Mouse (Mus musculus): ENCODE results near the gene 4933403O08Rik. TPM values are rescaled to one million over a fixed set of nuclear protein-coding genes. Genes with fewer than 3 reads are reported as not detected.

4933403O08Rik gene
- polyA plus RNA-seq (2011; ENCODE audit: insufficient read length, low read depth, missing spikeins): not detected in 2 replicates

DNA sequence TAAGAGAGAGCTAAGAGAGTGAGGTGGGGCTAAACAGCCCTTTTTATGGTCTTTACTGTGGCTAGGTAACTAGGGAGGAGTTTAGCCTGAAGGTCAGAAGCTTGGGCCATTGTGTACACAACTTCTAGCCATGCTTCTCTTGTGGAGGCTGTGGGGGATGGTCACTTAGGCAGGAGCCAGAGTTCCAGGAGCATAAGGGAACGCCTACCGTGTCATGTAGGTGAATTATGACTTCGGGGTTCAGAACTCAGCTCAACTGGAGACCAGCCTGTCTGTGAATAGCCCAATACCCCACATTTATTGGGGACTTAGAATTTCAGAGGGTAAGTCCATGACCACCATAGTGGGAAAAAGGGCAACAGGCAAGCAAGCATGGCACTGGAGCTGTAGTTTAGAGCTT, at the start of gene 4933403O08Rik:
Gene 4933403O08Rik (plus strand): TSS at position 301 of the 400 bp plus-strand sequence.
- H3K27ac ChIP-seq (ENCODE audit: insufficient read depth, low read length): no peak within 1 kb of the TSS
- no peak within 1 kb of the TSS for H3K4me3 ChIP-seq (ENCODE audit: insufficient read depth, low read length)
- TF ChIP-seq CTCF (IDR thresholded peaks at IDR 0.05; ENCODE audit: borderline replicate concordance, insufficient read depth, low read length) (no peak), POLR2A (IDR thresholded peaks at IDR 0.05; ENCODE audit: low read depth, low read length) (no peak)
- no peaks in the 10 kb centered on the region for H3K4me1 ChIP-seq (ENCODE audit: control insufficient read depth, insufficient read depth, low read length)

DNA sequence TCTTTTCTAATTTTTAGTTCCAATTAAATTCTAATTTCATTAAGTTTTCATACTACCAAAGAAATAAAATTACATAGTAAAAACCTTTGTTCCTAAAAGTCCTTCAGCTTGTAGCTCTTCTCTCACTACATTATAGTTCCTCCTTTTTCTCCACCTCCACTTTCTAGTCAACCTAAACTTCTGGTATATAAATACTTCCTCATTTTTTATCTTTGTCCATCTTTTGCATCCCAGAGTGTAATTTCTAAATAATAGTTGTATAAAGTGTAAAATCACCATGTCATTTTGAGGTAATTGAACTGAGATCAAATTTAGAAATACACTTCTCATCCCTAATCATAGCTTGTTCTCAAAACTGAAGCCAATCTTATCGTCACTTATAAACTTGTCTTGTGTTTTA, 4.1 kb downstream of the 4933403O08Rik start:
- H3K4me1 ChIP-seq (ENCODE audit: control insufficient read depth, insufficient read depth, low read length): no peaks in the 10 kb centered on the region
- no peak overlapping the region for H3K27ac ChIP-seq (ENCODE audit: insufficient read depth, low read length)
- TF ChIP-seq CTCF (IDR thresholded peaks at IDR 0.05; ENCODE audit: borderline replicate concordance, insufficient read depth, low read length): no peak
- TF ChIP-seq POLR2A (IDR thresholded peaks at IDR 0.05; ENCODE audit: low read depth, low read length): no peak
- no peak overlapping the region for H3K4me3 ChIP-seq (ENCODE audit: insufficient read depth, low read length)

DNA sequence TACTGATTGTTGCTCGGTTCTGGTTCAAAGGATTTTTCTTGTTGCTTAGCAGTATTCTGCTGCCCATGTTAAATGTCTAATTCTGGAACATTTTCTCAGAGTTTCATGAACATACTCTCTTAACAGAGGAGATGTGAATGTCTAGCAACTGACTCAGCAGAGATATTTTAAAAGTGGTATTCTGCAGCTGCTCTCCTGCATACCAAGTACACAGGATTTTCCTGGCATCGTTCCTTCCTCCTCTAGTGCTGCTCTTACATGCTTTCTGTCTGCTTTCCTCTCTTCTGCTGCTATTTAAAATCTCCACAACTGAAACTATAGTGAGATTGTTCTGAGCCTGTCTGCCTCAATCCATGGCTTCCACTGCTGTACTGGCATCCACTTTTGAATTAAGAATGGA, 16.7 kb downstream of the 4933403O08Rik start:
- TF ChIP-seq CTCF (IDR thresholded peaks at IDR 0.05; ENCODE audit: borderline replicate concordance, insufficient read depth, low read length) (no peak), POLR2A (IDR thresholded peaks at IDR 0.05; ENCODE audit: low read depth, low read length) (no peak)
- H3K4me1 ChIP-seq (ENCODE audit: control insufficient read depth, insufficient read depth, low read length): no peaks in the 10 kb centered on the region
- H3K4me3 ChIP-seq (ENCODE audit: insufficient read depth, low read length): no peak overlapping the region
- no peak overlapping the region for H3K27ac ChIP-seq (ENCODE audit: insufficient read depth, low read length)

DNA sequence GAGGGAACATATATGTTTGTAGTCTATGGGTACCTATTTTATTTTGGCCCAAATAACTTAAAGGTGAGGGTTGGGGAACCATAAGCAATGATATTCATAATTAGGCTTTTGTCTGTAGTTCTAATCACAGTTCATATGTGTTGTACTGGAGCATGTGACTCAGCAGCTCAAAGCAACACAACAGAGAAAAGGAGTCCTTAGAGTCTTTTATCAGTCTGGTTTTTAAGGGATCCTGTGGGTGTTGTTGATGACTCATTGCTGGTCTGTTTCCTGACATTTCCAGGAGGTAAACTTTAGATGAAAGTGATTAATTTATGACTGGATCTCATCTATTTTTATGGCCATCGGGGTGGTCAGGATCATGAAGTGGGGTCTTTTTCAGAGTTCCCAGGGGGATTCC, 34.7 kb downstream of the 4933403O08Rik start:
- Histone ChIP-seq H3K4me1 (ENCODE audit: control insufficient read depth, insufficient read depth, low read length) (no peaks in the 10 kb centered on the region), H3K4me3 (ENCODE audit: insufficient read depth, low read length) (no peak overlapping the region), H3K27ac (ENCODE audit: insufficient read depth, low read length) (no peak overlapping the region)
- TF ChIP-seq POLR2A (IDR thresholded peaks at IDR 0.05; ENCODE audit: low read depth, low read length) (no peak), CTCF (IDR thresholded peaks at IDR 0.05; ENCODE audit: borderline replicate concordance, insufficient read depth, low read length) (no peak)

Other genes starting within 250 kb of the 4933403O08Rik start
- gene Tex16, start 228.0 kb upstream of the 4933403O08Rik start, polyA plus RNA-seq (2011; ENCODE audit: insufficient read length, low read depth, missing spikeins): not detected in 2 replicates
- 25.5 and 30.6 TPM in 2 replicates for gene Apool, start 72.3 kb downstream of the 4933403O08Rik start, polyA plus RNA-seq (2011; ENCODE audit: insufficient read length, low read depth, missing spikeins)
- not detected in 2 replicates for gene Satl1, start 167.7 kb downstream of the 4933403O08Rik start, polyA plus RNA-seq (2011; ENCODE audit: insufficient read length, low read depth, missing spikeins)